Mouse (Mus musculus): ENCODE results near the gene Pigv.

The Pigv gene

GRCm38 (mm10) chr4:133620668-133621067, 51.8 kb downstream of the Pigv start:
- in situ Hi-C loops (cut with MboI; ENCODE audit: unreplicated experiment in 2 of 2): no loop called here

- in situ Hi-C loops (cut with MboI; ENCODE audit: unreplicated experiment in 2 of 2): no loop called here
Observed at GRCm38 (mm10) chr4:133619473-133620136, 52.8 kb downstream of the Pigv start.

DNA sequence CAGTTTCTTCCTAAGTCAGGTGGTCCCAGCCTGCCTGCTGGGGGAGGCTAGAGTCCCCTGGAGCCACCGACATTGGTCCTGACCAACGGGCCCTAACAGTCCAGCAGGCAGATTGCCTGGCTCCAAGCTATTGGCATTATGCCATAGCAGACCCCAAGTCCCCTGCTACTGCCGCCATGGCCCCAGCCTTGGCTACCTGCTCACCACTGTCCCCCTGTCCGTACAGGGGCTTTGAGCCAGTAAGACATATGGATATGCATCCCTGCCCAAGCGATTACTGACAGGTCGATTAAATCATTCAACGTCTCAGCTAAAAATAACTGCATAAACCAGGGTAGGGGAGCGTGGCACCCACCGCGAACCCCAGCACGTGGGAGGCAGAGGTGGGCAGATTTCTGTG, 54.5 kb downstream of the Pigv start:
- in situ Hi-C loops (cut with MboI; ENCODE audit: unreplicated experiment in 2 of 2): no loop called here

- in situ Hi-C loops (cut with MboI; ENCODE audit: unreplicated experiment in 2 of 2): no loop called here
Observed at GRCm38 (mm10) chr4:133615416-133615815, 57.0 kb downstream of the Pigv start.

DNA sequence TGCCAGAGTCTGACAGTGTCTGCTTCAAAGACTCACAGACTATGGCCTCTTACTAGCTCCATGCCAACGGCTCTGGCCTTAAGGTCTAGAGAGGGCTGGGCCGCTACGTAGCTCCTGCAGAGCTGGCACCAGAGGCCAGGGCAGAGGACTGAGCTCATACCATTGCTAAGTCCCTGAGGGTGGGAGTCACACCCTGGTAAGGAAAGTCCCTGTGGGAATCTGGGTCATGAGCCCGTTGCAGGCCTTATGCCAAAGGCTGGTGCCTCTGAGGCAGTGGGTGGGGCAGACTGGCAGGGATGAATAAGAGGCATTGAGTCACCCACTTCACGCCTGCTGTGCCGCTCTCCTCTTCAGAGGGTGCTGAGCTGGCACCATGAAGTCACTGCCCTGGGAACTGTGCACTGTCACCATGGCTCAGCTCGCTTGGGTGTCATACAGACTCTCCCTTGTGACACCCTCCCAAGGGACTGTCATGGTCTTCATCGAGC, 58.1 kb downstream of the Pigv start:
- in situ Hi-C loops (cut with MboI; ENCODE audit: unreplicated experiment in 2 of 2): no loop called here

DNA sequence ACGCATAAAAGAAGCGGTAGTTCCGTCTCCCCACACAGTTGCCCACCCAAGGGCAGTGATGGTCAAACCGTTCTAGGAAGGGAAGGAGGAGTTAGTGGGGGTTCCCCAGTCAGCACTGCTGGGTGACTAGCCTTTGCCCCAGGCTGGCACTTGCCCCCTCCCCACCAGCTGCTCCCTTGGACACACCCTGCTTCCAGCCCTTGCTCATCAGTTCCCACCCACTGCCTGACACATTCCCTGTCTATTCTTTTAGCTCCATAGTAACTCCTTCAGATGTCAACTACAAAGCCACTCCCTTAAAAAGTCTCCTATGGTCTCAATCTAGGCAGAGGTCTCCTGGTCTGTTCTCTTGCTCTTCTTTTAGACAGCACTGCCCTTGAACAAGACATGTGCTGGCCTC, 58.6 kb downstream of the Pigv start:
- in situ Hi-C loops (cut with MboI; ENCODE audit: unreplicated experiment in 2 of 2): no loop called here

GRCm38 (mm10) chr4:133613026-133613425, 59.4 kb downstream of the Pigv start:
- in situ Hi-C loops (cut with MboI; ENCODE audit: unreplicated experiment in 2 of 2): no loop called here

DNA sequence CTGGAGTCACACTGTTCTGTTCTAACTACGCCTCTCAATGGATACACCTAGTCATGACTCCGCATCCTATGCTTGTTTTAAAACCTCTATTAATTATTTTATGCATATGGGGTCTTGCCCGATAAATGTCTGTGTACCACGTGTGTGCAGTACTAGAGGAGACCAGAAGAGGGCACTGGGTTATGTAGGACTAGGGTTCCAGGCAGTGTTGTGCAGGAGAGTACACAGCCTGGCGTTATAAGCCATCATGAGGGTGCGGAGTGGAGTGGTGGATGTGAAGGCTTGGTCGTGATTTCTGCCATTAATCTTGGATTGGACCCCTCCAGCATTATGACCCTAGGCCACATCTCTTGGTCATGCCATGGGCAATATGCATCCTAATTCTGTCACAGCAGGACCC, 60.0 kb downstream of the Pigv start:
- in situ Hi-C loops (cut with MboI; ENCODE audit: unreplicated experiment in 2 of 2): no loop called here

DNA sequence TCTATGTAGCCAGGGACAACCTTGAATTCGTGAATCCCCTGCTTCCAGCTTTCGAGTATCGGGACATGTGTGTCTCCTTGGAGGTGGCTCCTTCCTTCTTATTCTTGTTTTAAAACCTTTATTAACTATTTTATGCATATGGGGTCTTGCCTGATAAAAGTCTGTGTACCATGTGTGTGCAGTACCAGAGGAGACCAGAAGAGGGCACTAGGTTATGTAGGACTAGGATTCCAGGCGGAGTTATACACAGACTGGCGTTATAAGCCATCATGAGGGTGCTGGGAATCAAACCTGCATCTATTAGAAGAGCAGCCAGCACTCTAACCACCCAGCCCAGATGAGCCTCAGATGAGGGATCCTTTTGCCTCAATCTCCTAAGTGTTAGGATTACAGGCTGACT, 60.6 kb downstream of the Pigv start:
- in situ Hi-C loops (cut with MboI; ENCODE audit: unreplicated experiment in 2 of 2): no loop called here
